Mouse (Mus musculus) ES-Bruce4 (cell line): Measurements from ENCODE around the gene Rab1a.

Experiments
- CTCF ChIP-seq: IDR thresholded peaks from one replicate; pipeline ENCODE4 v1.8.1; 2011; ENCODE audit warnings: low read depth, low read length
- EP300 ChIP-seq: IDR thresholded peaks from 2 replicates; pipeline ENCODE4 v1.6.1; 2011; ENCODE audit warnings: low read depth, low read length; ENCODE audit not compliant: insufficient read depth
- POLR2A ChIP-seq: IDR thresholded peaks from one replicate; pipeline ENCODE4 v1.8.1; 2011; ENCODE audit warnings: low read length; ENCODE audit not compliant: insufficient read depth

DNA sequence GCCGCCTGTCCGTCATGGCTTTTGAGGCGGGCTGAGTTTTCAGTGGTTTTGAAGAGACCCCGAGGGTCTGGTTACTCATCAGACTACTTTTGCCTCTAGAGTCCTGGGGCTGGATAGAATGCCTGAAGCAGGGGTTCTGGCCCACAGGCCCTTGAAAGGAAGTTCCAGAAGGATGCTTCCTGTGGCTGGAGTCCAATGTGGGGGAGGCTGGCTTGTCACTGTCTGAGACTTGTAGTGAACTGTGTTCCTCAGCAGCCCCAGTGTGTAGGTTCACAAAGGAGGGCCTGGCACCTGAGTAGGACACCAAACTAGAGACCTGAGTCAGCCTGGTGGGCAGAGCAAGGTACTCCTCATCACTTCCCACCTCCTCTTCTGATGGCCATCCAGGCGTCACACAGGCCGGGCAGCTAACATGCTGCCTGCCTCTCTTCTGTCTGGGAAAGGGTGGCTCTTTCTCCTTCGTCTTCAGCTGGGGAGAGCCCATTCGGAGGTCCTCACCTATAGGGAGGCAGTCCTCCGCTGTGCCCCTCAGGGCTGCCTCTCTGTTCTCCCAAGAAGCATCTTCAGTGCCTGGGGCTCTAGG is 38.1 kb downstream of the Rab1a start:
- TF ChIP-seq CTCF (no peak), EP300 (no peak), POLR2A (no peak)
